Mouse (Mus musculus) CH12.LX (cell line): ENCODE results near the gene Sept10. TPM values are rescaled to one million over a fixed set of nuclear protein-coding genes. Genes with fewer than 3 reads are reported as not detected.

ENCODE experiments used
- DNase-seq: peaks from one replicate; pipeline ENCODE4 v3.0.0-alpha.2; 2013; ENCODE audit errors: extremely low read depth
- H3K27ac ChIP-seq: 2 replicates; pipeline ENCODE4 v1.5.1; 2012; ENCODE audit warnings: low read depth, mild to moderate bottlenecking, control low read depth, moderate library complexity; ENCODE audit not compliant: insufficient read depth
- H3K27me3 ChIP-seq: replicated peaks from 2 replicates; pipeline ENCODE3; 2012; ENCODE audit warnings: inconsistent platforms
- H3K36me3 ChIP-seq, 2 experiments: replicated peaks in 1 of 2; 2 replicates each; pipeline versions ENCODE3 to v1.6.1; 2012; ENCODE audit warnings: inconsistent platforms in 1 of 2, low read length in 1 of 2, mild to moderate bottlenecking in 1 of 2, mixed read lengths in 1 of 2, moderate library complexity in 1 of 2; ENCODE audit not compliant: control insufficient read depth in 1 of 2, insufficient read depth in 1 of 2
- H3K4me1 ChIP-seq, 2 experiments: 2 replicates each; pipeline ENCODE4 v1.6.1; 2012; ENCODE audit warnings: inconsistent platforms in 1 of 2, moderate library complexity in 1 of 2; ENCODE audit not compliant: insufficient read depth in 2 of 2, control insufficient read depth in 1 of 2
- H3K4me2 ChIP-seq: 2 replicates; pipeline ENCODE4 v1.6.1; 2012; ENCODE audit warnings: low read depth, mild to moderate bottlenecking, control low read depth; ENCODE audit not compliant: poor library complexity, insufficient read depth, severe bottlenecking
- H3K4me3 ChIP-seq, 3 experiments: fragments of 150-350 bp in 1 of 3; sonication (generic) in 1 of 3; replicated peaks in 1 of 3; 2 replicates each; pipeline versions ENCODE3 to v1.5.1; 2011 to 2012; ENCODE audit warnings: low read depth in 2 of 3, low read length in 2 of 3, mild to moderate bottlenecking in 2 of 3, moderate library complexity in 2 of 3, control low read depth in 1 of 3, improper control_type of control experiment in 1 of 3, inconsistent platforms in 1 of 3, mixed read lengths in 1 of 3; ENCODE audit not compliant: poor library complexity in 1 of 3
- H3K79me2 ChIP-seq: replicated peaks from 2 replicates; pipeline ENCODE4 v1.6.1; 2012; ENCODE audit warnings: mild to moderate bottlenecking, moderate library complexity; ENCODE audit not compliant: control insufficient read depth, poor library complexity, insufficient read depth, severe bottlenecking; ENCODE audit errors: extremely low read depth
- H3K9ac ChIP-seq: 2 replicates; pipeline ENCODE4 v1.6.1; 2012; ENCODE audit warnings: low read depth, mild to moderate bottlenecking, control low read depth, moderate library complexity; ENCODE audit not compliant: insufficient read depth
- H3K9me3 ChIP-seq: replicated peaks from 2 replicates; pipeline ENCODE3; 2012; ENCODE audit warnings: low read length, inconsistent platforms, mixed read lengths
- BHLHE40 ChIP-seq: IDR thresholded peaks from 2 replicates; pipeline ENCODE4 v1.6.1; 2011; ENCODE audit warnings: mild to moderate bottlenecking, low read depth, low read length, improper control_type of control experiment
- CHD1 ChIP-seq: IDR thresholded peaks from 2 replicates; pipeline ENCODE4 v1.6.1; 2012; ENCODE audit warnings: low read depth, low read length, improper control_type of control experiment, inconsistent platforms
- CHD2 ChIP-seq: IDR thresholded peaks from 2 replicates; pipeline ENCODE4 v1.6.1; 2011; ENCODE audit warnings: low read length, improper control_type of control experiment
- HCFC1 ChIP-seq: IDR thresholded peaks from 2 replicates; pipeline ENCODE4 v1.6.1; 2012; ENCODE audit warnings: low read depth, mild to moderate bottlenecking, inconsistent platforms, low read length, improper control_type of control experiment
- JUND ChIP-seq: conservative IDR thresholded peaks from 2 replicates; pipeline ENCODE4 v1.6.1; 2011; ENCODE audit warnings: low read depth, low read length, improper control_type of control experiment
- MAFK ChIP-seq: IDR thresholded peaks from 2 replicates; pipeline ENCODE4 v1.6.1; 2011; ENCODE audit warnings: low read length, improper control_type of control experiment; ENCODE audit not compliant: insufficient replicate concordance
- NELFE ChIP-seq: IDR thresholded peaks from 2 replicates; pipeline ENCODE4 v1.6.1; 2011; ENCODE audit warnings: low read depth, low read length, improper control_type of control experiment
- NRF1 ChIP-seq: IDR thresholded peaks from 2 replicates; pipeline ENCODE4 v1.6.1; 2014; ENCODE audit warnings: low read depth, mild to moderate bottlenecking, inconsistent platforms, low read length, improper control_type of control experiment, moderate library complexity
- POLR2A ChIP-seq: IDR thresholded peaks from 2 replicates; pipeline ENCODE4 v1.6.1; 2011; ENCODE audit warnings: low read depth, mild to moderate bottlenecking, improper control_type of control experiment, low read length
- RAD21 ChIP-seq: IDR thresholded peaks from 2 replicates; pipeline ENCODE4 v1.6.1; 2011; ENCODE audit warnings: low read depth, mild to moderate bottlenecking, low read length, improper control_type of control experiment, moderate library complexity
- RCOR1 ChIP-seq: conservative IDR thresholded peaks from 2 replicates; pipeline ENCODE4 v1.6.1; 2012; ENCODE audit warnings: low read depth, mild to moderate bottlenecking, inconsistent platforms, low read length, improper control_type of control experiment
- SMC3 ChIP-seq: IDR thresholded peaks from 2 replicates; pipeline ENCODE4 v1.6.1; 2011; ENCODE audit warnings: low read depth, low read length, improper control_type of control experiment
- TBP ChIP-seq: conservative IDR thresholded peaks from 2 replicates; pipeline ENCODE4 v1.6.1; 2011; ENCODE audit warnings: low read depth, low read length, improper control_type of control experiment
- TCF12 ChIP-seq: IDR thresholded peaks from 2 replicates; pipeline ENCODE4 v1.6.1; 2014; ENCODE audit warnings: low read depth, mild to moderate bottlenecking, inconsistent platforms, low read length, improper control_type of control experiment
- UBTF ChIP-seq: IDR thresholded peaks from 2 replicates; pipeline ENCODE4 v1.6.1; 2012; ENCODE audit warnings: low read depth, mild to moderate bottlenecking, inconsistent platforms, low read length, improper control_type of control experiment, moderate library complexity
- ZKSCAN1 ChIP-seq: IDR thresholded peaks from 2 replicates; pipeline ENCODE4 v1.6.1; 2012; ENCODE audit warnings: low read depth, inconsistent platforms, low read length, improper control_type of control experiment, borderline replicate concordance
- ZNF384 ChIP-seq: IDR thresholded peaks from 2 replicates; pipeline ENCODE4 v1.6.1; 2012; ENCODE audit warnings: low read depth, low read length, improper control_type of control experiment, inconsistent platforms
- dilution Hi-C: fragments of 300-500 bp; cut with MboI; formaldehyde crosslinking; loops from 2 replicates; pipeline ENCODE4 v1.14.3; 2020; ENCODE audit warnings: low sequenced_read_pairs; ENCODE audit not compliant: extremely low pct_unique_long_range_greater_than_20kb, extremely low pct_ligation_motif_present
- in situ Hi-C: fragments of 300-500 bp; cut with MboI; formaldehyde crosslinking; loops from 3 replicates; pipeline ENCODE4 v1.14.3; 2019; ENCODE audit warnings: low sequenced_read_pairs, low pct_ligation_motif_present, low pct_unique_long_range_greater_than_20kb, mixed read lengths
- polyA plus RNA-seq: library from polyadenylated mRNA; unstranded; fragments of >175 nt; gene quantifications from 2 replicates; pipeline ENCODE4 v1.2.1, GENCODE M21; 2012; ENCODE audit warnings: low read depth; ENCODE audit not compliant: insufficient read length
- total RNA-seq, 2 experiments: library from RNA; depleted of rRNA; stranded (reverse); fragments of 300-350 nt in 1 of 2; fragments of >200 nt in 1 of 2; gene quantifications; 2 replicates each; pipeline ENCODE4 v1.2.3; 2012 to 2014

Sept10 gene
- total and polyA plus RNA-seq, 3 experiments: 6.9 to 13.1 (median 10.3) TPM

DNA sequence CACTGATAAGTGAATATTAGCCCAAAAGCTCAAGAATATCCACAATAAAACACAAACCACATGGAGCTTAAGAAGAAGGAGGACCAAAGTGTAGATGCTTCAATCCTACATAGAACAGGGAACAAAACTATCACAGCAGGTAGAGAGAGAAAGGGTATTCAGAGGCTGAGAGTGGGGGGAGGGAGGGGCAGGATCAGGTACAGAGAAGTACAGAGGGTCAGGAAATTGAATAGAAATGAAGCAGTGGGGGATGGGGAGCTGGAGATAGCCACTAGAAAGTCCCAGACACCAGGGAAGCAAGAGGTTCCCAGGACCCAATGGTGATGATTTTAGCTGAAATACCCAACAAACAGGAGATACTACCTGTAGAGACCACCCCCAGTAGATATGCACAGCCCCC lies 21.6 kb downstream of the Sept10 start:
- Histone ChIP-seq H3K4me2 (no peak overlapping the region), H3K4me3 (no peak overlapping the region), H3K27me3 (no peaks in the 10 kb centered on the region), H3K36me3 (peaks cover 2 to 3% of the 10 kb centered on the region in 2 experiments), H3K9ac (no peak overlapping the region), H3K79me2 (no peaks in the 10 kb centered on the region), H3K4me1 (peaks cover 8 to 15% of the 10 kb centered on the region in 2 experiments), H3K27ac (no peak overlapping the region), H3K9me3 (no peaks in the 10 kb centered on the region)
- TF ChIP-seq MAFK: no peak
- TF ChIP-seq JUND: no peak
- TF ChIP-seq CHD2: no peak
- TF ChIP-seq NELFE: no peak
- TF ChIP-seq RCOR1: no peak
- TF ChIP-seq RAD21: no peak
- no peak for TF ChIP-seq ZNF384
- no peak for TF ChIP-seq UBTF
- in situ Hi-C loops (no loop called here), dilution Hi-C loops (no loop called here)
- no peak for DNase-seq

DNA sequence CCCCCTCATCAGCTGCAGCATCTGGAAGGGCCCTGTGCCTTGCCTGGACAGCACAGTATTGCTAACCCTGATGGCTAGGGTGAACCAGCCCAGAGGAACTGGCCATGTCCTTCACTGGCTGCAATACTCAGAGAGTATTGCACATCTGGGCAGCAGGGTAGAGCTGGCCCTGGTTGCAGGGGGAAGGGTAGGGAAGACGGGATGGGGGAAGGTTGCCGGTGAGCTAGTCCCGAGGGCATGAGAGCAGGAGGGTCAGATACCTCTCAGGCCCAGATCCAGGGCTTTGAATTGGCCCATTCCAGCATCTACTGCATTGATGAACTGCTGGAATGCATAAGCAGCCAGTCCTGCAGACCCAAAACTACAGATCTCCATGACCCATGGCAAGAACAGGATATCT lies 24.9 kb downstream of the Sept10 start:
- no peak for DNase-seq
- no peaks in the 10 kb centered on the region for H3K27me3 ChIP-seq
- no peak overlapping the region for H3K4me2 ChIP-seq
- H3K9ac ChIP-seq: no peak overlapping the region
- peaks cover 10 to 19% of the 10 kb centered on the region in 2 experiments for H3K4me1 ChIP-seq
- H3K79me2 ChIP-seq: no peaks in the 10 kb centered on the region
- in situ Hi-C loops: no loop called here
- no peak overlapping the region for H3K4me3 ChIP-seq
- H3K36me3 ChIP-seq: no peaks in the 10 kb centered on the region
- no peaks in the 10 kb centered on the region for H3K9me3 ChIP-seq
- TF ChIP-seq TCF12 (no peak), HCFC1 (no peak), POLR2A (no peak), CHD1 (no peak), SMC3 (no peak), NELFE (no peak), BHLHE40 (no peak), ZNF384 (no peak), TBP (no peak), NRF1 (no peak), JUND (no peak), ZKSCAN1 (no peak)
- TF ChIP-seq, all 38 proteins: peak for 0
- dilution Hi-C loops: no loop called here
- no peak overlapping the region for H3K27ac ChIP-seq
